Mouse (Mus musculus): ENCODE measurements around the gene Ntn5.
"Not testable (repeated sequence)": the region's sequence is repeated elsewhere in the genome, so short reads cannot be mapped to it uniquely, and the experiment has no call there.

The Ntn5 gene

GRCm38 (mm10) chr7:45660746-45661478 is 22.9 kb upstream of the Ntn5 start:
- DNase-seq = no peak

- DNase-seq = not testable (repeated sequence)
These were observed 22.1 kb upstream of the Ntn5 start for GRCm38 (mm10) chr7:45661702-45662101.

GRCm38 (mm10) chr7:45665303-45666138 is 18.3 kb upstream of the Ntn5 start:
- DNase-seq = no peak

GRCm38 (mm10) chr7:45666161-45666560 is 17.7 kb upstream of the Ntn5 start, which contains the start of gene Fut2:
Fut2 (minus strand) TSS chr7:45666394.
- no peak for DNase-seq

GRCm38 (mm10) chr7:45667761-45668160 is 16.1 kb upstream of the Ntn5 start:
- no peak for DNase-seq

- no peak for DNase-seq
These were observed 14.9 kb upstream of the Ntn5 start for GRCm38 (mm10) chr7:45668921-45669320.

GRCm38 (mm10) chr7:45677627-45678295 is 6.1 kb upstream of the Ntn5 start:
- no peak for DNase-seq

GRCm38 (mm10) chr7:45678513-45678912 is 5.3 kb upstream of the Ntn5 start:
- DNase-seq = no peak

GRCm38 (mm10) chr7:45679966-45680621 is 3.7 kb upstream of the Ntn5 start:
- peak in 1 of 2 experiments; percentile 25 for DNase-seq

- DNase-seq = peak; percentile 69 to 70
These were observed 2.6 kb upstream of the Ntn5 start for GRCm38 (mm10) chr7:45681046-45681736.

- DNase-seq = peak; percentile 92 to 94
These were observed 1.4 kb upstream of the Ntn5 start for GRCm38 (mm10) chr7:45682144-45683126.

- DNase-seq = no peak
These were observed 2.0 kb downstream of the Ntn5 start for GRCm38 (mm10) chr7:45685811-45686210.

GRCm38 (mm10) chr7:45686841-45687240 is 3.0 kb downstream of the Ntn5 start:
- DNase-seq = no peak

GRCm38 (mm10) chr7:45689099-45689498 is 5.3 kb downstream of the Ntn5 start:
- no peak for DNase-seq

- DNase-seq = no peak
These were observed 6.0 kb downstream of the Ntn5 start for GRCm38 (mm10) chr7:45689800-45690199.

GRCm38 (mm10) chr7:45692364-45692763 is 8.5 kb downstream of the Ntn5 start:
- no peak for DNase-seq

- DNase-seq = no peak
These were observed 10.2 kb downstream of the Ntn5 start, which contains the start of gene Sec1 for GRCm38 (mm10) chr7:45693921-45694591. Sec1 (minus strand) TSS chr7:45694402.

GRCm38 (mm10) chr7:45695098-45695497 is 11.3 kb downstream of the Ntn5 start:
- DNase-seq = no peak

GRCm38 (mm10) chr7:45697894-45698293 is 14.1 kb downstream of the Ntn5 start:
- DNase-seq = no peak

GRCm38 (mm10) chr7:45699523-45700141 is 15.8 kb downstream of the Ntn5 start, which contains the start of gene Car11:
Car11 (plus strand) TSS chr7:45699843.
- DNase-seq = peak; percentile 55 to 61
